In the genomic region with DNA sequence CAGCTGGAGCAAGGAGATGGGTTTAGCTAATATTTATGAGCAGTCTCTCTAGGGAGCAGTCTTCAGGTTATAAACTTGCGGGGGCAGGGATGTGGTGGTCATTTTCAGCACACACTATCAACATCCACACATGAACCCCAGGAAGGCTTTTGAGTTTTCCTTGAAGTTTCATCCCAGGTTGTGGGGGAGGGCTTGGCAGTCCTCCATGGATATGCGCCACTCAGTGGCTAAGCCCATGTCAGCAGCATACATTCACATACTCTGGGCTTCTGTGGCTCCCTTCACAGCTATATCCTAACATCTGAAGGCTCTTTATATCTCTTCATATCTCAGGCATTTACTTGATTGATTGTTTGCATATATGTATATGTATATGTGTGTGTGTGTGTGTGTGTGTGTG, we compare ENCODE assay signal across 16 mouse cellular contexts. TPM values are rescaled to one million over a fixed set of nuclear protein-coding genes. Genes with fewer than 3 reads are reported as not detected.
A peak's percentile ranks its signal among the peaks of the same experiment; 100 is the strongest.
DNase-seq lines count a peak whose midpoint lies in the region; ATAC-seq and TF ChIP-seq lines count a peak whose summit lies in the region.
"Had no signal": no experiment of that assay in that cellular context is flagged by ENCODE, and none has a peak within 500 bp of the region (broad histone marks: within the 10 kb centered on the region; RNA-seq: fewer than 3 reads in every experiment).

No protein-coding gene starts in this region.

- 0 out of 2 replicates have a peak, but pooled peaks cover 3% of the 10 kb centered on the region for H3K9me3 ChIP-seq in kidney, embryonic 16.5 days (ENCODE audit: low read length)
- H3K9me3 ChIP-seq in lung, postnatal 0 days (ENCODE audit: low read length) = no peaks in the 10 kb centered on the region
- H3K9me3 ChIP-seq in heart, embryonic 11.5 days (replicated peaks; ENCODE audit: control insufficient read depth, low read length) = peaks cover 3% of the 10 kb centered on the region
- H3K9me3 ChIP-seq: embryonic facial prominence, embryonic 12.5 days; limb, embryonic 13.5 days; neural tube, embryonic 13.5 days had no signal

- TF ChIP-seq EP300 in lung, postnatal 0 days (IDR thresholded peaks at IDR 0.05) = no peak

- no peak overlapping the region for H3K9ac ChIP-seq in kidney, embryonic 16.5 days (replicated peaks; ENCODE audit: low read length)
- H3K9ac ChIP-seq in lung, postnatal 0 days (replicated peaks; ENCODE audit: low read depth) = no peak overlapping the region
- H3K9ac ChIP-seq in heart, embryonic 11.5 days (ENCODE audit: low read depth, low read length) = no peak overlapping the region
- H3K9ac ChIP-seq: embryonic facial prominence, embryonic 12.5 days; limb, embryonic 13.5 days; neural tube, embryonic 13.5 days had no signal

- 85% methylated on average over 2 of the region's 2 CpGs for WGBS in cerebellum, adult 2 months
- 56% methylated on average over 2 of the region's 2 CpGs for WGBS in kidney, embryonic 16.5 days
- 71% methylated on average over 2 of the region's 2 CpGs for WGBS in lung, postnatal 0 days
- WGBS in heart, embryonic 11.5 days (ENCODE audit: insufficient replicate concordance) = 80% methylated on average over 2 of the region's 2 CpGs

- no peak for DNase-seq in cerebellum, adult 2 months
- DNase-seq in cerebellum, adult 11 months = no peak
- peak; percentile 56 to 65 for DNase-seq in kidney, postnatal 4 days
- DNase-seq in NIH3T3 (ENCODE audit: low read depth) = peak; percentile 46
- DNase-seq in lung, postnatal 0 days (ENCODE audit: low spot score) = no peak
- no peak for DNase-seq in adrenal gland, postnatal 14 days
- DNase-seq: adrenal gland, postnatal 10 days; cerebellum, adult 9-10 months had no signal

- ATAC-seq in kidney, embryonic 16.5 days (ENCODE audit: low FRiP score, low TSS enrichment) = no peak
- no peak for ATAC-seq in lung, postnatal 0 days
- ATAC-seq in heart, embryonic 11.5 days (replicated peaks; ENCODE audit: insufficient number of reproducible peaks, low FRiP score, low TSS enrichment) = no peak

- no peak overlapping the region for H3K4me3 ChIP-seq in cerebellum, adult 2 months (replicated peaks; ENCODE audit: insufficient read depth, low read depth, low read length)
- no peak overlapping the region for H3K4me3 ChIP-seq in kidney, embryonic 16.5 days (ENCODE audit: low read length)
- H3K4me3 ChIP-seq in lung, postnatal 0 days (ENCODE audit: low read depth, low read length) = no peak overlapping the region
- H3K4me3 ChIP-seq in heart, embryonic 11.5 days (ENCODE audit: low read depth, low read length) = no peak overlapping the region
- H3K4me3 ChIP-seq: embryonic facial prominence, embryonic 12.5 days; limb, embryonic 13.5 days; neural tube, embryonic 13.5 days had no signal

- no peak overlapping the region for H3K4me2 ChIP-seq in kidney, embryonic 16.5 days (replicated peaks; ENCODE audit: low read depth, low read length)
- H3K4me2 ChIP-seq in lung, postnatal 0 days (replicated peaks; ENCODE audit: low read depth, low read length) = no peak overlapping the region
- no peak overlapping the region for H3K4me2 ChIP-seq in heart, embryonic 11.5 days
- H3K4me2 ChIP-seq: embryonic facial prominence, embryonic 12.5 days; limb, embryonic 13.5 days; neural tube, embryonic 13.5 days had no signal

- H3K36me3 ChIP-seq in kidney, embryonic 16.5 days (ENCODE audit: insufficient read depth, low read length) = no peaks in the 10 kb centered on the region
- H3K36me3 ChIP-seq in lung, postnatal 0 days (ENCODE audit: insufficient read depth, low read length) = no peaks in the 10 kb centered on the region
- no peaks in the 10 kb centered on the region for H3K36me3 ChIP-seq in heart, embryonic 11.5 days (ENCODE audit: control insufficient read depth, insufficient read depth, low read length)
- H3K36me3 ChIP-seq: embryonic facial prominence, embryonic 12.5 days; limb, embryonic 13.5 days; neural tube, embryonic 13.5 days had no signal

- no peak for TF ChIP-seq POLR2A in cerebellum, adult 2 months (IDR thresholded peaks at IDR 0.05; ENCODE audit: borderline replicate concordance, insufficient read depth, low read length)

- no peaks in the 10 kb centered on the region for H3K27me3 ChIP-seq in cerebellum, adult 2 months (ENCODE audit: control insufficient read depth, insufficient read depth, low read length)
- H3K27me3 ChIP-seq in kidney, embryonic 16.5 days (ENCODE audit: insufficient read depth, low read length) = no peaks in the 10 kb centered on the region
- H3K27me3 ChIP-seq in lung, postnatal 0 days (replicated peaks; ENCODE audit: insufficient read depth, low read length) = no peaks in the 10 kb centered on the region
- H3K27me3 ChIP-seq in heart, embryonic 11.5 days (ENCODE audit: control insufficient read depth, insufficient read depth, low read length) = no peaks in the 10 kb centered on the region
- H3K27me3 ChIP-seq: embryonic facial prominence, embryonic 12.5 days; limb, embryonic 13.5 days; neural tube, embryonic 13.5 days had no signal

- no peak overlapping the region for H3K27ac ChIP-seq in cerebellum, adult 2 months (ENCODE audit: insufficient read depth, low read length)
- H3K27ac ChIP-seq in kidney, embryonic 16.5 days (ENCODE audit: low read length) = no peak overlapping the region
- H3K27ac ChIP-seq in lung, postnatal 0 days (ENCODE audit: low read length) = no peak overlapping the region
- no peak overlapping the region for H3K27ac ChIP-seq in heart, embryonic 11.5 days (ENCODE audit: low read depth, low read length)
- H3K27ac ChIP-seq: embryonic facial prominence, embryonic 12.5 days; limb, embryonic 13.5 days; neural tube, embryonic 13.5 days had no signal

- TF ChIP-seq CTCF in cerebellum, adult 2 months (IDR thresholded peaks at IDR 0.05; ENCODE audit: borderline replicate concordance, insufficient read depth, low read depth, low read length) = peak; percentile 3; the same call in 1 of the 2 replicates
- peak; percentile 60 for TF ChIP-seq CTCF in lung, postnatal 0 days (IDR thresholded peaks at IDR 0.05)

- H3K4me1 ChIP-seq in cerebellum, adult 2 months (ENCODE audit: control insufficient read depth, insufficient read depth, low read length) = no peaks in the 10 kb centered on the region
- no peaks in the 10 kb centered on the region for H3K4me1 ChIP-seq in kidney, embryonic 16.5 days (ENCODE audit: insufficient read depth, low read length)
- no peaks in the 10 kb centered on the region for H3K4me1 ChIP-seq in lung, postnatal 0 days (ENCODE audit: insufficient read depth, low read depth, low read length)
- no peaks in the 10 kb centered on the region for H3K4me1 ChIP-seq in heart, embryonic 11.5 days (ENCODE audit: control insufficient read depth, insufficient read depth, low read length)
- H3K4me1 ChIP-seq: embryonic facial prominence, embryonic 12.5 days; limb, embryonic 13.5 days; neural tube, embryonic 13.5 days had no signal

RNA-seq across cellular contexts. Expression of a gene that starts 46.3 kb away (rescaled TPM):
- not detected in 2 replicates for polyA plus RNA-seq in cerebellum, adult 2 months (2012; rRNA removed)
- not detected in 2 replicates for polyA plus RNA-seq in kidney, embryonic 16.5 days (2015; fragmentation: Nextera tagmentation; extraction: Ambion mirVana)
- polyA plus RNA-seq in lung, postnatal 0 days (2015; fragmentation: Nextera tagmentation; extraction: Ambion mirVana) = 14.7 and 16.9 TPM in 2 replicates
- not detected in 2 replicates for total RNA-seq in adrenal gland, postnatal 14 days (2021)
- polyA plus RNA-seq in heart, embryonic 11.5 days (2014; fragmentation: Nextera tagmentation; extraction: Ambion mirVana) = not detected in 2 replicates
- total RNA-seq: adrenal gland, postnatal 10 days; heart, postnatal 14 days; megakaryocyte-erythroid progenitor cell, adult 5-6 weeks had no signal
- polyA plus RNA-seq: embryonic facial prominence, embryonic 12.5 days; frontal cortex, adult 2 months; limb, embryonic 13.5 days; neural tube, embryonic 13.5 days had no signal

Comparison
In these comparisons a context has a peak if more than half of its experiments do, and no peak if none do; other contexts are left out.
1. DNase-seq: peak in kidney, postnatal 4 days (2 of 2) and NIH3T3 (single experiment); none in cerebellum, adult 2 months (0 of 2), cerebellum, adult 11 months (single experiment), lung, postnatal 0 days (single experiment) and adrenal gland, postnatal 14 days (single experiment).
2. RNA of a gene that starts 46.3 kb away (polyA plus RNA-seq): 14.7 to 16.9 TPM in lung, postnatal 0 days; not detected in heart, embryonic 11.5 days, not detected in kidney, embryonic 16.5 days and not detected in cerebellum, adult 2 months; every median in the first group is over 10 times any median in the second.